Mouse (Mus musculus) forebrain, embryonic 16.5 days (tissue): ENCODE results near the gene Tbc1d1. TPM values are rescaled to one million over a fixed set of nuclear protein-coding genes. Genes with fewer than 3 reads are reported as not detected.

Experiments used
- ATAC-seq: fragments of 200-750 bp; cut with Nextera tagmentation; 2 replicates; pipeline ENCODE4 v1.8.0; 2017; ENCODE audit warnings: mild to moderate bottlenecking, moderate library complexity
- H3K27ac ChIP-seq: fragments of 300-500 bp; sonication (generic); 2 replicates; pipeline ENCODE4 v1.5.1; 2014; ENCODE audit warnings: low read length, control low read depth
- H3K27me3 ChIP-seq: fragments of 300-500 bp; sonication (generic); replicated peaks from 2 replicates; pipeline ENCODE4 v1.6.1; 2014; ENCODE audit warnings: low read length; ENCODE audit not compliant: control insufficient read depth, insufficient read depth
- H3K36me3 ChIP-seq: fragments of 300-500 bp; sonication (generic); 2 replicates; pipeline ENCODE4 v1.6.1; 2014; ENCODE audit not compliant: control insufficient read depth, insufficient read depth
- H3K4me1 ChIP-seq: fragments of 300-500 bp; sonication (generic); replicated peaks from 2 replicates; pipeline ENCODE4 v1.6.1; 2014; ENCODE audit warnings: low read length; ENCODE audit not compliant: control insufficient read depth, insufficient read depth
- H3K4me2 ChIP-seq: fragments of 300-500 bp; sonication (generic); 2 replicates; pipeline ENCODE4 v1.6.1; 2014; ENCODE audit warnings: mild to moderate bottlenecking, low read length, control low read depth
- H3K4me3 ChIP-seq: fragments of 300-500 bp; sonication (generic); replicated peaks from 2 replicates; pipeline ENCODE4 v1.5.1; 2014; ENCODE audit warnings: mild to moderate bottlenecking, low read length, control low read depth
- H3K9ac ChIP-seq: fragments of 300-500 bp; sonication (generic); replicated peaks from 2 replicates; pipeline ENCODE4 v1.6.1; 2014; ENCODE audit warnings: low read depth, low read length, control low read depth
- H3K9me3 ChIP-seq: fragments of 300-500 bp; sonication (generic); 2 replicates; pipeline ENCODE4 v1.6.1; 2016; ENCODE audit warnings: low read length; ENCODE audit not compliant: control insufficient read depth
- WGBS: fragments of 180-500 bp; shearing (Covaris S2); extraction: QIAGEN DNeasy Blood & Tissue Kit; methylation state at CpG from one replicate; pipeline ENCODE4 v1.1.7; 2014; 5-methylcytosine and 5-hydroxymethylcytosine counted together
- polyA plus RNA-seq: library from polyadenylated mRNA; unstranded; fragments of >200 nt; fragmentation: Nextera tagmentation; extraction: Ambion mirVana; gene quantifications from 2 replicates; pipeline ENCODE4 v1.2.1, GENCODE M21; 2015

Gene Tbc1d1
- polyA plus RNA-seq, 1 experiment from 2014 or later, result 11.5 TPM

- peak overlapping the region; percentile 71 for H3K9ac ChIP-seq
- no peaks in the 10 kb centered on the region for H3K9me3 ChIP-seq
- H3K27ac ChIP-seq, result no peak overlapping the region
- under 1% methylated on average over 39 of the region's 39 CpGs for WGBS
- peak overlapping the region; percentile 74 for H3K4me3 ChIP-seq
- H3K4me1 ChIP-seq, result peaks cover 13% of the 10 kb centered on the region
- H3K4me2 ChIP-seq, result peak overlapping the region; percentile 100
- peaks cover 4% of the 10 kb centered on the region for H3K27me3 ChIP-seq
- no peaks in the 10 kb centered on the region for H3K36me3 ChIP-seq
- peak; percentile 70 for ATAC-seq
Measured at GRCm38 (mm10) chr5:64159065-64159780, 3.1 kb downstream of the Tbc1d1 start.

DNA sequence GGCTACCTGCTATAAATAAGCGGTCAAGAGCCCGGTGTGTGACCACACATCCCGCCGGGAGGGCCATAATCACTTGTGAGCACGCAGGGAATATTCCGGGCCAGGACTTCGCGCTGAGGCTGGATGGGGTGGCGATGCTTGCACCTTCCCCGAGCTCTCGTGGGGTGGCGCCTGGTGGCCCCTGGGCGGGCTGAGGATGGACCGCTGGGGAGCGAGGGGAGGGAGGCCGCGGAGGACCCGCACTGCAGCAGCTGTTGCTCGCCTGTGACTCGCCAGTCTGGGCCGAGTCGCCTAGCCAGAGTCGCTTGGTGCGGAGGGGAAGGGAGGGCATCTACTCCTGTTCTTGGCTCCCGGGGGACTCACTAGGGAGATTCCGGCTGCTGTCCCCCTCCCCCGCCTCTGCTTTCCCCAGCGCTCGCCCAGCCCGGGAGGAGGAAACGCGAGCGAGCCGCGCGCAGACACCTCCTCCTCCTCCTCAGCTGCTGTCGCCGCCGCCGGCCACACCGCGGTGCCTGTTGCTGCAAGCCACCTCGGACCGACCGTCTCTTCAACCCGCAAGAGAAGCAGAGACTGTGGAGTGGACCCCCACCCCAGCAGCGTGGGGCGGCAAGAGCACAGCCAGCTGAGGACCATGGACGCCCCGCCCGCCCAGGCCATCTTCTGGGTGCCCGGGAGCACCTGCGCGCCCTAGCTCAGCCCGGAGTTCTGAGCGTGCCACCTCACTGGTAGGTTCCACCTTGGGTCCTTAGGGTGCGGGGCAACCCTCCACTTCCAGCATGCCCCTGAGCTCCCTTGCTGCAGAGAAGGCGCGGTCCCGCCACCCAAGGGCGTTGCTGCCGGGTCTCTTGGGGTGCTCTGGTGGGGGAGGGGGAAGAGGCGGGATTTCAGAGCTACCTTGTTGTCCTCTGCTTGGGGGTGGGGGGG lies 3.9 kb downstream of the Tbc1d1 start:
- peaks cover 13% of the 10 kb centered on the region for H3K4me1 ChIP-seq
- no peak overlapping the region for H3K27ac ChIP-seq
- H3K36me3 ChIP-seq, result no peaks in the 10 kb centered on the region
- H3K27me3 ChIP-seq, result peaks cover 4% of the 10 kb centered on the region
- peak; percentile 81 for ATAC-seq
- H3K9me3 ChIP-seq, result no peaks in the 10 kb centered on the region
- H3K4me3 ChIP-seq, result peak overlapping the region; percentile 74
- H3K9ac ChIP-seq, result peak overlapping the region; percentile 71
- peak overlapping the region; percentile 100 for H3K4me2 ChIP-seq
- under 1% methylated on average over 54 of the region's 63 CpGs for WGBS

GRCm38 (mm10) chr5:64160705-64161391 lies 4.7 kb downstream of the Tbc1d1 start:
- Histone ChIP-seq H3K4me1 (peaks cover 13% of the 10 kb centered on the region), H3K27ac (no peak overlapping the region), H3K4me2 (peak overlapping the region; percentile 100), H3K9ac (peak overlapping the region; percentile 71; the same call in 1 of the 2 replicates), H3K4me3 (peak overlapping the region; percentile 74), H3K27me3 (peaks cover 4% of the 10 kb centered on the region), H3K36me3 (no peaks in the 10 kb centered on the region), H3K9me3 (no peaks in the 10 kb centered on the region)
- ATAC-seq, result no peak
- WGBS, result 3% methylated on average over 19 of the region's 23 CpGs

- ATAC-seq, result no peak
- H3K9ac ChIP-seq, result no peak overlapping the region
- 87% methylated on average over 3 of the region's 3 CpGs for WGBS
- H3K4me2 ChIP-seq, result no peak overlapping the region
- H3K9me3 ChIP-seq, result no peaks in the 10 kb centered on the region
- H3K27me3 ChIP-seq, result peaks cover 4% of the 10 kb centered on the region
- no peak overlapping the region for H3K4me3 ChIP-seq
- no peak overlapping the region for H3K27ac ChIP-seq
- H3K4me1 ChIP-seq, result peaks cover 13% of the 10 kb centered on the region
- no peaks in the 10 kb centered on the region for H3K36me3 ChIP-seq
Measured at GRCm38 (mm10) chr5:64161917-64162316, 5.8 kb downstream of the Tbc1d1 start.

DNA sequence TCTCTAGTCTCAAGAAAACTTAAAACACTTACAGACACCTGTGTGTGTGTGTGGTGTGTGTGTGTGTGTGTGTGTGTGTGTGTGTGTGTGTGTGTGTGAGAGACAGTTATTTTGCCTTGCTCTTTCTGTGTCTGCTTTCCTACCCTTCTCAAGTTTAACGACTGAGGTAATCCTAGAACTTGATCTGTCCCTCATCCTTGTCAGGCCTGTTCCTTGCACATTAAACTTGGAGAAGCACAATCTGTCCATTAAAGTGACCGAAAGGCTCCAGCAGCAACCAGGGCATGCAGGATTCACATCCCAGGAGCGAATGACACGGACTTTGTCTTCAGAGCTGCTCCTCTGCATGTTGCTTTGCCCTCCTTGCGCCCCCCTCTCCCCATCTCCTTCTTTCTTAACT lies 6.5 kb downstream of the Tbc1d1 start:
- no peak overlapping the region for H3K9ac ChIP-seq
- no peaks in the 10 kb centered on the region for H3K9me3 ChIP-seq
- peaks cover 4% of the 10 kb centered on the region for H3K27me3 ChIP-seq
- no peak for ATAC-seq
- WGBS, result 88% methylated on average over 5 of the region's 5 CpGs
- no peak overlapping the region for H3K4me2 ChIP-seq
- no peak overlapping the region for H3K27ac ChIP-seq
- no peaks in the 10 kb centered on the region for H3K36me3 ChIP-seq
- no peak overlapping the region for H3K4me3 ChIP-seq
- H3K4me1 ChIP-seq, result peaks cover 13% of the 10 kb centered on the region

DNA sequence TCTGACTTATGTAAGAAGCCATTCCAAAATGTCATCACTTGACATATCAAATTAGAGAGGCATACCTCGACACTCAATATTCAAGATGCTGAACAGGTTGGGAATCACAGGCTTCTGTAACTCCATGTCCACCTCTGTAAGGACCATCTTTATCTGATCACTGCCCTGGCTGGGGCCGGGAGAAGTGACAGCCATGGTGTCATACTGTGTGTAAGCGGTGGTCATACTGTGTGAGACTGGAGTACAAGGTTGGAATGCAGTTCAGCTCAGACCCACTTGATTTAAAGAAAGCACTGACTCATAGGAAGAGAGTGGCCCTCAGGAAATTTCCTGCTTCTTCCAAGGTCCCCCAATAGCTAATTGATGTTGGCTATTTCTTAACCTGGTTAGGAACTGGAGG lies 8.3 kb downstream of the Tbc1d1 start:
- Histone ChIP-seq H3K36me3 (no peaks in the 10 kb centered on the region), H3K4me1 (peaks cover 9% of the 10 kb centered on the region), H3K27ac (no peak overlapping the region), H3K9ac (no peak overlapping the region), H3K4me3 (no peak overlapping the region), H3K9me3 (no peaks in the 10 kb centered on the region), H3K4me2 (no peak overlapping the region), H3K27me3 (no peaks in the 10 kb centered on the region)
- ATAC-seq, result no peak
- WGBS, result 95% methylated on average over 3 of the region's 3 CpGs

DNA sequence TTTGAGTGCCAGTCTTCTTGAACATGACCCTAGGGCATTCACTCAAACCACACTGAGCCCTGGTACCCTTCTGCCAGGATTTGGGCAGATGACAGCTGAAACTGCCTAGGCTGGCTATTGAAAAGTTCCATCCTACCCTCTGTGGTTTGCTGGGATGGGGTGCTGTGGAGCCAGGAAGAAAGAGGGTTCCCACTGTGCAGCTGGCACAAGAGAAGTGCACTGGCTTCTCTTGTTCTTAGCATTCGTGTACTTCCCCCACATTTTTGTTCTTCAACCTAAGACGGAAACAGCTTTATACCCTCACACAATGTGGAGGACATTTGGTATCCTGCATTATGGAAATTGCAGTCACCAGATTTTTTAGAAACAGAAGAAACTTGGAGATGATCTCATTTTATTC lies 9.7 kb downstream of the Tbc1d1 start:
- no peaks in the 10 kb centered on the region for H3K36me3 ChIP-seq
- no peak for ATAC-seq
- H3K9ac ChIP-seq, result no peak overlapping the region
- WGBS, result 59% methylated on average over 2 of the region's 2 CpGs
- H3K9me3 ChIP-seq, result no peaks in the 10 kb centered on the region
- no peak overlapping the region for H3K4me2 ChIP-seq
- H3K4me1 ChIP-seq, result peaks cover 6% of the 10 kb centered on the region; the same call in 1 of the 2 replicates
- H3K27me3 ChIP-seq, result no peaks in the 10 kb centered on the region
- H3K4me3 ChIP-seq, result no peak overlapping the region
- no peak overlapping the region for H3K27ac ChIP-seq

- Histone ChIP-seq H3K9me3 (no peaks in the 10 kb centered on the region), H3K4me1 (no peaks in the 10 kb centered on the region), H3K9ac (no peak overlapping the region), H3K27me3 (no peaks in the 10 kb centered on the region), H3K36me3 (no peaks in the 10 kb centered on the region), H3K4me3 (no peak overlapping the region), H3K4me2 (no peak overlapping the region), H3K27ac (no peak overlapping the region)
- no peak for ATAC-seq
- WGBS, result 96% methylated on average over 10 of the region's 10 CpGs
Measured at GRCm38 (mm10) chr5:64168990-64169540, 13.0 kb downstream of the Tbc1d1 start.

DNA sequence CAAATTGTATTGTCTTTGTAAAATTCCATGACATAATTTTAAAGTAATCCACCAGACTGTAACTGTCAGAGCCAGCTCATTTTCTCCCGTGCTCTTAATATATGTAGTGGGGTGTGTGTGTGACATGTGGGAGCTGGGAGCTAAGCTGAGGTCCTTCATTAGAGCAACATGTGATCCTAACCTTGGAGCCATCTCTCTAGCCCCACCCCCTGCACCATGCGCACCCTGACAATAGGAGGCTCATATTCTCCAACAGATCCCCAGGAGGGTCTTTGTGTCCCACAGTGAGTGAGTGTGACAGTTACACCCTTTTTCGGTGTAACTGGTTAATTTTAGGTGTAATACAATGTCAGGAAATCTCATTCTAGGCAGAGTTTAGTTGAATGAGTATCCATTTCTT lies 16.8 kb downstream of the Tbc1d1 start:
- no peak for ATAC-seq
- 59% methylated on average over 3 of the region's 3 CpGs for WGBS
- Histone ChIP-seq H3K36me3 (no peaks in the 10 kb centered on the region), H3K4me2 (no peak overlapping the region), H3K9ac (no peak overlapping the region), H3K27me3 (no peaks in the 10 kb centered on the region), H3K4me3 (no peak overlapping the region), H3K27ac (no peak overlapping the region), H3K9me3 (no peaks in the 10 kb centered on the region), H3K4me1 (no peaks in the 10 kb centered on the region)
